Mouse (Mus musculus) embryonic fibroblast, embryonic 13.5 days (primary cell): ENCODE measurements around the gene Clybl.

Source experiments
- CTCF ChIP-seq: IDR thresholded peaks from 2 replicates; pipeline ENCODE4 v1.5.1; 2011; ENCODE audit warnings: mild to moderate bottlenecking, control low read depth, low read length, moderate library complexity, borderline replicate concordance; ENCODE audit not compliant: insufficient read depth
- POLR2A ChIP-seq: IDR thresholded peaks from 2 replicates; pipeline ENCODE4 v1.6.1; 2011; ENCODE audit warnings: low read depth, mild to moderate bottlenecking, control low read depth, low read length, moderate library complexity

DNA sequence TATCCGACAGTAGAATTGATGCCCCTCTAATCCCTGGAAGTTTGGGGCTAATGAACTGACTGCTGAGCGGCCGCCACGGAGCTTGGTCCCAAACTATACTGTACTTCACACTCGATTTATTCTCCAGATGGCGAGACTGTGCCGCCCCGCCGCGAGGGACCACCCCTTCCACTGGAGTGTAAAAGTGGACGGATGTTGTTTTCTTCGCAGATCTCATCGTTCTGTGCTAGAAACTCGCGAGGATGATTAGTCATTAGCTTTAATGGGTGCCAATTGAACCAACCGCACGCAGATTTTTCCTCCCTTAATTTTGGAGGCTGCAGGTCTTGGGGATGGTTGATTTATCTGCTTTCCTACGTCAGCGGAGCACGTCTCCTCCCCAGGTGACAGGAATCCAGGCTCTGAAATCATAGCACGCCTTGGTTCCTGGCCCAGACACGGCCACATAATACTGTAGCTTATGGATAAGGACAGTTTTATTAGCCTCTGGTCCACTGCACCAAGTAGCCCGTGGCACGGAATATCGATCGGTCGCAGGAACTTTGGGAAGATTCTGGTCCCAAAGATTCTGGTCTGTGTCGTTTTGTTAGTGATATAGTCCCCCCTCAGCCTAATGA lies 185.9 kb downstream of the Clybl start:
- no peak for TF ChIP-seq CTCF
- no peak for TF ChIP-seq POLR2A
